Mouse (Mus musculus): Measurements from ENCODE around the gene Nfil3. TPM values are rescaled to one million over a fixed set of nuclear protein-coding genes. Genes with fewer than 3 reads are reported as not detected.

Gene Nfil3
- polyA plus RNA-seq, 1 experiment, result 1.6 TPM

DNA sequence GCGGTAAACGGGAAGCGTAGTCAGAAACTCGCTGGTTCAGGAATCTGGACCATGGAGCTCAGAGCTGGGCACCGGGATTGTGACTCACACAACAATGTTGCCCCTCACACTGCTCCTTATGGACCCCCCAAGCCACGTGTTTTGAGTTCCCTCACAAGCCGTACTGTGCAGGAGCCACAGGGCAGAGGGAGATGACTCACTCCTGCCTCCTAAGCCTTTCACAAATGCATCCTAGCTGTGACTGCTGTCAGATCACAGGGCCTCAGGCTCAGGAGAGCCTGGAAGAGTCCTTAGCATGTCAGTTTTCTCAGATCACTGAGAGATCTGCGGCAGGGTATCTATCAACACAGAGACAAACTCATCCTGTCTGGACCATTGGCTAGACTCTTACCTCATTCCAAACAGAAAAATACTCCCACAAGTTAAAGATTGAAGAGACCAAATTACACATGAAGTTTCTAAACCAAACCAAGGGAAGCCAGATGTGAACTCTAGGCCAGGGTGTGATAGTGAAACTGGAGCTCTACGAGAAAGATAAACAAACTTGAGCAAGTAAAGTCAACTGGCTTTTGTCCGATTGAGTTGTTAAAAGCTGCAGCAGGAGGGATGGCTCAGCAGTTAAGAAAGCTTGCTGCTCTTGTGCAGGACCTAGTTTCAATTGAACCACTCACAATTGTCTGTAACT is 13.5 kb upstream of the Nfil3 start:
- no peak overlapping the region for H3K27ac ChIP-seq (ENCODE audit: control insufficient read depth, insufficient read depth, low read depth, low read length)
- no peaks in the 10 kb centered on the region for H3K27me3 ChIP-seq (ENCODE audit: control insufficient read depth, insufficient read depth, low read length)
- TF ChIP-seq POLR2A (IDR thresholded peaks at IDR 0.05; ENCODE audit: control insufficient read depth, low read depth, low read length) (no peak), CTCF (IDR thresholded peaks at IDR 0.05; ENCODE audit: control insufficient read depth, insufficient read depth, insufficient replicate concordance, low read depth, low read length) (no peak)
- no peaks in the 10 kb centered on the region for H3K4me1 ChIP-seq (ENCODE audit: control insufficient read depth, insufficient read depth, low read length)
- H3K36me3 ChIP-seq (ENCODE audit: control insufficient read depth, insufficient read depth, low read length), result no peaks in the 10 kb centered on the region
- H3K4me3 ChIP-seq (ENCODE audit: control insufficient read depth, low read depth, low read length), result no peak overlapping the region

DNA sequence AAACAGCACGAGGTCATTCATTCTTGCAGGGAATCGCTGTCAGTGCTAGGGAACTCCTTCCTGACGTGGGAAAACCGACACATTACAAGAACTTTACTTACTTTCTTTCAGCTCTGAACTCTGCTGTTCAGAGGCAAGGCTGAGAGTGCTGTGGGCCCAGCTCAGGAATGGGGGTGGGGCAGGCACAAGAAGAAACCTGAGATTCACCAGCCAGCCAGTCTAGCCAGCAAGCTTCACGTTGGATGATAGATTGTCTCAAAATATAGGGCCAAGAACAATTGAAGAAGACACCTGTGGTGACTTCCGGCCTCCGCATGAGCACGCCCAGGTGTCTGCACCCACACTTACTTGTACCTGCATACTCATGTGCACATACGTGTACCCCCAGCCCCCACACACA is 9.3 kb upstream of the Nfil3 start:
- TF ChIP-seq POLR2A (IDR thresholded peaks at IDR 0.05; ENCODE audit: control insufficient read depth, low read depth, low read length) (no peak), CTCF (IDR thresholded peaks at IDR 0.05; ENCODE audit: control insufficient read depth, insufficient read depth, insufficient replicate concordance, low read depth, low read length) (no peak)
- no peaks in the 10 kb centered on the region for H3K27me3 ChIP-seq (ENCODE audit: control insufficient read depth, insufficient read depth, low read length)
- 0 out of 2 replicates have a peak, but pooled peaks cover 2% of the 10 kb centered on the region for H3K4me1 ChIP-seq (ENCODE audit: control insufficient read depth, insufficient read depth, low read length)
- H3K36me3 ChIP-seq (ENCODE audit: control insufficient read depth, insufficient read depth, low read length), result no peaks in the 10 kb centered on the region
- H3K4me3 ChIP-seq (ENCODE audit: control insufficient read depth, low read depth, low read length), result no peak overlapping the region
- no peak overlapping the region for H3K27ac ChIP-seq (ENCODE audit: control insufficient read depth, insufficient read depth, low read depth, low read length)

DNA sequence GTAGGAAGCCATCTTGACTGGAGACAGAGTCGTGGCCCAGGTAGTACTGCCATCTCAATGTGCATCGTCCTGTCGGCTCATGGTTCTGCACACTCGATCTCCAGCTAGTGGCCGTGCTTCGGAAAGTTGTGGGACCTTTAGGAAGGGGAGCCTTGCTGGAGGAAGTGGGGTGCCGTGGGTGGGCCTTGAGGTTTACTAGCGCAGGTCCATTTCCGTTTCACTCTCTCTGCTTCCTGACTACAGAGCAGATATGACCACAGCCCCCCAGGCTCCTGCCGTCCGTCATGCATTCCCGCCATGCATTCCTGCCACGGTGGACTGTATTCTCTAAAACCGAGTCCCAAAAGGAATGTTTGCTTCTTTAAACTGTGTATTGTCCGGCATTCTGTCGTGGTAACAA is 8.1 kb upstream of the Nfil3 start:
- Histone ChIP-seq H3K36me3 (ENCODE audit: control insufficient read depth, insufficient read depth, low read length) (no peaks in the 10 kb centered on the region), H3K27ac (ENCODE audit: control insufficient read depth, insufficient read depth, low read depth, low read length) (no peak overlapping the region), H3K27me3 (ENCODE audit: control insufficient read depth, insufficient read depth, low read length) (no peaks in the 10 kb centered on the region), H3K4me1 (ENCODE audit: control insufficient read depth, insufficient read depth, low read length) (0 out of 2 replicates have a peak, but pooled peaks cover 2% of the 10 kb centered on the region), H3K4me3 (ENCODE audit: control insufficient read depth, low read depth, low read length) (no peak overlapping the region)
- no peak for TF ChIP-seq CTCF (IDR thresholded peaks at IDR 0.05; ENCODE audit: control insufficient read depth, insufficient read depth, insufficient replicate concordance, low read depth, low read length)
- TF ChIP-seq POLR2A (IDR thresholded peaks at IDR 0.05; ENCODE audit: control insufficient read depth, low read depth, low read length), result no peak

GRCm38 (mm10) chr13:52987880-52988279 is 7.0 kb upstream of the Nfil3 start:
- no peak overlapping the region for H3K27ac ChIP-seq (ENCODE audit: control insufficient read depth, insufficient read depth, low read depth, low read length)
- no peaks in the 10 kb centered on the region for H3K36me3 ChIP-seq (ENCODE audit: control insufficient read depth, insufficient read depth, low read length)
- no peak for TF ChIP-seq CTCF (IDR thresholded peaks at IDR 0.05; ENCODE audit: control insufficient read depth, insufficient read depth, insufficient replicate concordance, low read depth, low read length)
- no peak for TF ChIP-seq POLR2A (IDR thresholded peaks at IDR 0.05; ENCODE audit: control insufficient read depth, low read depth, low read length)
- H3K4me1 ChIP-seq (ENCODE audit: control insufficient read depth, insufficient read depth, low read length), result 0 out of 2 replicates have a peak, but pooled peaks cover 2% of the 10 kb centered on the region
- H3K27me3 ChIP-seq (ENCODE audit: control insufficient read depth, insufficient read depth, low read length), result no peaks in the 10 kb centered on the region
- H3K4me3 ChIP-seq (ENCODE audit: control insufficient read depth, low read depth, low read length), result no peak overlapping the region

GRCm38 (mm10) chr13:52986215-52986780 is 5.4 kb upstream of the Nfil3 start:
- TF ChIP-seq CTCF (IDR thresholded peaks at IDR 0.05; ENCODE audit: control insufficient read depth, insufficient read depth, insufficient replicate concordance, low read depth, low read length) (no peak), POLR2A (IDR thresholded peaks at IDR 0.05; ENCODE audit: control insufficient read depth, low read depth, low read length) (no peak)
- Histone ChIP-seq H3K27me3 (ENCODE audit: control insufficient read depth, insufficient read depth, low read length) (peaks cover 2% of the 10 kb centered on the region; the same call in 1 of the 2 replicates), H3K4me1 (ENCODE audit: control insufficient read depth, insufficient read depth, low read length) (peaks cover 2% of the 10 kb centered on the region; the same call in 1 of the 2 replicates), H3K27ac (ENCODE audit: control insufficient read depth, insufficient read depth, low read depth, low read length) (no peak overlapping the region), H3K4me3 (ENCODE audit: control insufficient read depth, low read depth, low read length) (no peak overlapping the region), H3K36me3 (ENCODE audit: control insufficient read depth, insufficient read depth, low read length) (no peaks in the 10 kb centered on the region)

DNA sequence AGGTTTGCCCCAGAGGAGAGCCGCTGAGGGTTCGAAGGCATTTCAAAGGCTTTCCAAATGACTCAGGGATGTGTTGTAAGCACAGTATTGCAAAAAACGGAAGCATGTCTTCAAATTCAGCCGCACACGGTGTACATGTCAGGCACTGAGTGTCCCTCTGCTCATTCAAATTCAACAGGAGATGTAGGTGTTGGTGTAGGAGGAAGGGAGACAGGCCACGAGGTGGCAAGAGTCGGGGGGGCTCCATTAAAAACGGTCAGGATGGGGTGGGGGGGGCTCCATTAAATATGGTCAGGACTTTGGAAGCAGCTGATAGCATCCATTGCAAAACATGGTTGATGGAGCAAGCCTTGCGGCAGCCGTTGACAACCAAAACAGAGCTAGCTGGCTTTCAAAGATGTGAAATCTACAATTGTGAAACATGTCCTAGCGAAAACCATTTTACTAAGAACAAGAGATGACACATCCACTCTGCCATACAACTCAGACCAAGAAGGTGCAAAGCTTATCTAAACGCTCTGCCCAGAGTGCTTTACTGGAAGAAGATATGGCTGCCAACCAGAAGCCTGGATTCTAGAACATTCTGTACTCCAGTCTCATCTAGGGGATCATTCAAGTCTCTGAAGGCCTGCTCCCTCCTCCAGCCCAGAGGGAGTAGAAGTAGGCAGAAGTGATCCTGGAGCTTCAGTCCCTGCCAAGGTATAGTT is 4.8 kb upstream of the Nfil3 start:
- H3K4me3 ChIP-seq (ENCODE audit: control insufficient read depth, low read depth, low read length), result no peak overlapping the region

GRCm38 (mm10) chr13:52982703-52983102 is 1.8 kb upstream of the Nfil3 start:
- H3K36me3 ChIP-seq (ENCODE audit: control insufficient read depth, insufficient read depth, low read length), result no peaks in the 10 kb centered on the region
- peaks cover 5% of the 10 kb centered on the region; the same call in 1 of the 2 replicates for H3K27me3 ChIP-seq (ENCODE audit: control insufficient read depth, insufficient read depth, low read length)
- peaks cover 18% of the 10 kb centered on the region for H3K4me1 ChIP-seq (ENCODE audit: control insufficient read depth, insufficient read depth, low read length)
- no peak overlapping the region for H3K27ac ChIP-seq (ENCODE audit: control insufficient read depth, insufficient read depth, low read depth, low read length)
- peak overlapping the region; percentile 25; the same call in 1 of the 2 replicates for H3K4me3 ChIP-seq (ENCODE audit: control insufficient read depth, low read depth, low read length)
- TF ChIP-seq POLR2A (IDR thresholded peaks at IDR 0.05; ENCODE audit: control insufficient read depth, low read depth, low read length) (no peak), CTCF (IDR thresholded peaks at IDR 0.05; ENCODE audit: control insufficient read depth, insufficient read depth, insufficient replicate concordance, low read depth, low read length) (peak; percentile 56; the same call in 1 of the 2 replicates)

More for the DNA sequence above, 4.8 kb upstream of the Nfil3 start:
- Histone ChIP-seq H3K27ac (ENCODE audit: control insufficient read depth, insufficient read depth, low read depth, low read length) (no peak overlapping the region), H3K4me1 (ENCODE audit: control insufficient read depth, insufficient read depth, low read length) (peaks cover 3% of the 10 kb centered on the region; the same call in 1 of the 2 replicates), H3K36me3 (ENCODE audit: control insufficient read depth, insufficient read depth, low read length) (no peaks in the 10 kb centered on the region), H3K27me3 (ENCODE audit: control insufficient read depth, insufficient read depth, low read length) (peaks cover 5% of the 10 kb centered on the region; the same call in 1 of the 2 replicates)
- no peak for TF ChIP-seq CTCF (IDR thresholded peaks at IDR 0.05; ENCODE audit: control insufficient read depth, insufficient read depth, insufficient replicate concordance, low read depth, low read length)
- no peak for TF ChIP-seq POLR2A (IDR thresholded peaks at IDR 0.05; ENCODE audit: control insufficient read depth, low read depth, low read length)

All from testis, adult 2 months (tissue).